Mouse (Mus musculus): Measurements from ENCODE around the gene Cdc20b. TPM values are rescaled to one million over a fixed set of nuclear protein-coding genes. Genes with fewer than 3 reads are reported as not detected.

The Cdc20b gene
- total and polyA plus RNA-seq, 2 experiments from 2014 or later, result 0.60 to 2.4 TPM

DNA sequence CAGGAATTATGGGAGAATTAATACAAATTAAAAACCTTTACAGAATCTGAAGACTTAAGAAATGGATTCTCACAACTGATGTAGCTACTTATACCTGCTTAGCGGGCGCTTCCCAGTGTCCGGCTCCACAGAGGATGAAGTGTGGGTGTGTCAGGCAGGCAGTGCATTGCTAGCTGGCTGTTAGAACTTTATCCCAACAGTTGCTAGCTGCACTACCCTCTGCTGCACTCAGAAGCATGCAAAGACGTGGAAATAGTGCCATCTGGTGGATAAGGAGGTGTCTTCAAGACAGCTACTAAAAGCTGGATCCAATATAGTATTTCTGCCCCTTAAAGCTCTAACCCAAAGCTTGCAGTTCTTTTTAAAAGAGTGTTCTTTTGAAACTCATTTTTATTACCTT lies 941 bp downstream of the Cdc20b start:
- Histone ChIP-seq H3K27ac (no peak overlapping the region), H3K36me3 (ENCODE audit: insufficient read depth, low read length) (no peaks in the 10 kb centered on the region), H3K27me3 (ENCODE audit: insufficient read depth, low read length) (no peaks in the 10 kb centered on the region), H3K9ac (replicated peaks; ENCODE audit: low read length) (no peak overlapping the region), H3K4me3 (ENCODE audit: low read length) (peak overlapping the region; percentile 48), H3K9me3 (ENCODE audit: low read length) (no peaks in the 10 kb centered on the region), H3K4me1 (ENCODE audit: insufficient read depth, low read length) (0 out of 2 replicates have a peak, but pooled peaks cover 7% of the 10 kb centered on the region), H3K4me2 (ENCODE audit: low read depth, low read length) (peak overlapping the region; percentile 85)
- peak; percentile 92 for TF ChIP-seq CTCF (IDR thresholded peaks at IDR 0.05; ENCODE audit: low read depth)
- ATAC-seq (peak; percentile 87), DNase-seq (ENCODE audit: low spot score) (peak; percentile 97)
- 0% methylated on average over 4 of the region's 4 CpGs for WGBS

DNA sequence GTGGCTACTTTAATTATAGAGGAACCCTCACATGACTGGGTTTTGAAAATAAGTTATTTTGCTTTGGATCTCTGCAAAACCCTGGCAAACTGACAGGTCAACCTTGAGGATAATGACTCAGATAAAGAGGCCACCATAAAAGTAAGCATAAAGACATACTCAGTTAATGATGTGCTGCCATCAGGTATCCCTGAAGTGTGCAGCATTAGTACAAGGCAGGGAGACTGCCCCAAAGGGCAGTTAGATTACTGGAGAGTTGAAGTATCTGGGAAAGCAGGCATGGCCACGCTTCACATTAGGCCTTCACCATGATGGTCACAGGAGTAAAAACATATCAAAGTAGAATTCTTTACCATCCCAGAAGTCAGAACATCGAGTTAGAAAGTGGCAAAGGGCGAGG lies 10.0 kb downstream of the Cdc20b start:
- H3K9ac ChIP-seq (replicated peaks; ENCODE audit: low read length), result no peak overlapping the region
- no peaks in the 10 kb centered on the region for H3K4me1 ChIP-seq (ENCODE audit: insufficient read depth, low read length)
- TF ChIP-seq CTCF (IDR thresholded peaks at IDR 0.05; ENCODE audit: low read depth), result no peak
- H3K9me3 ChIP-seq (ENCODE audit: low read length), result no peaks in the 10 kb centered on the region
- 77% methylated on average over 3 of the region's 3 CpGs for WGBS
- no peak overlapping the region for H3K27ac ChIP-seq
- H3K4me2 ChIP-seq (ENCODE audit: low read depth, low read length), result peak overlapping the region; percentile 71
- ATAC-seq (no peak), DNase-seq (ENCODE audit: low spot score) (no peak)
- no peaks in the 10 kb centered on the region for H3K27me3 ChIP-seq (ENCODE audit: insufficient read depth, low read length)
- no peaks in the 10 kb centered on the region for H3K36me3 ChIP-seq (ENCODE audit: insufficient read depth, low read length)
- H3K4me3 ChIP-seq (ENCODE audit: low read length), result peak overlapping the region; percentile 51

DNA sequence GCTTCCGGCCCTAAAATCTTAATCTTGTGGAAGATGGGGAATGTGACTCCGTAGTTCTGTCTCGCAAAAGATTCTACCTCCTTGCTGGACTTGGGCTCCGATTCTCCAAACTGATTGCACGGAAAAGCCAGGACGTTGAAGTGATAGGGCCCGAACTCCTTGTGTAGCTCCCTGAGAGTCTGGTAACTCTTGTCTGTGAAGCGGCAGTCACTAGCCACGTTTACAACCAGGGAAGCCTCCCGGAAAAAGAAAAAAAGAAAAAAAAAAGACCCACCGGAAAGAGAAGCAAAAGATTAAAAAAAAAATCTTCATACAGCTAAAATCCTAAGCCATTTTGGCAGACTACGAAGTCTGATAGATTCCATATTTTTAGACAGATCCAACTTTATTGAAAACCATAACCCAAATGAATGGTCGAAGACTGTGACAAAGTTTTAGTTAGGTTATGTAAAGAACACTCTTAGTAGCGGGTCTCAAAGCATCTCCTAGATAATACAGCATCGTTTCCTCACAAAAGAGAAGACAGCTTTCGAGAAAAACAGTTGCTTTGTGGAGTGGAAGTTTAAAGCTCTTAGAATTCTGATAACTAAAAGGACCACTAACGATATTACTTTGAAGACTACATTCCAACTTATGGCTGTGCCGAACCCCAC lies 10.7 kb downstream of the Cdc20b start:
- no peak for ATAC-seq
- H3K4me2 ChIP-seq (ENCODE audit: low read depth, low read length), result peak overlapping the region; percentile 71
- no peaks in the 10 kb centered on the region for H3K27me3 ChIP-seq (ENCODE audit: insufficient read depth, low read length)
- no peak for TF ChIP-seq CTCF (IDR thresholded peaks at IDR 0.05; ENCODE audit: low read depth)
- H3K27ac ChIP-seq, result peak overlapping the region; percentile 38; the same call in 1 of the 2 replicates
- H3K9me3 ChIP-seq (ENCODE audit: low read length), result no peaks in the 10 kb centered on the region
- peak overlapping the region; percentile 51 for H3K4me3 ChIP-seq (ENCODE audit: low read length)
- H3K9ac ChIP-seq (replicated peaks; ENCODE audit: low read length), result peak overlapping the region; percentile 56
- DNase-seq (ENCODE audit: low spot score), result no peak
- no peaks in the 10 kb centered on the region for H3K4me1 ChIP-seq (ENCODE audit: insufficient read depth, low read length)
- 22% methylated on average over 18 of the region's 18 CpGs for WGBS
- H3K36me3 ChIP-seq (ENCODE audit: insufficient read depth, low read length), result no peaks in the 10 kb centered on the region

DNA sequence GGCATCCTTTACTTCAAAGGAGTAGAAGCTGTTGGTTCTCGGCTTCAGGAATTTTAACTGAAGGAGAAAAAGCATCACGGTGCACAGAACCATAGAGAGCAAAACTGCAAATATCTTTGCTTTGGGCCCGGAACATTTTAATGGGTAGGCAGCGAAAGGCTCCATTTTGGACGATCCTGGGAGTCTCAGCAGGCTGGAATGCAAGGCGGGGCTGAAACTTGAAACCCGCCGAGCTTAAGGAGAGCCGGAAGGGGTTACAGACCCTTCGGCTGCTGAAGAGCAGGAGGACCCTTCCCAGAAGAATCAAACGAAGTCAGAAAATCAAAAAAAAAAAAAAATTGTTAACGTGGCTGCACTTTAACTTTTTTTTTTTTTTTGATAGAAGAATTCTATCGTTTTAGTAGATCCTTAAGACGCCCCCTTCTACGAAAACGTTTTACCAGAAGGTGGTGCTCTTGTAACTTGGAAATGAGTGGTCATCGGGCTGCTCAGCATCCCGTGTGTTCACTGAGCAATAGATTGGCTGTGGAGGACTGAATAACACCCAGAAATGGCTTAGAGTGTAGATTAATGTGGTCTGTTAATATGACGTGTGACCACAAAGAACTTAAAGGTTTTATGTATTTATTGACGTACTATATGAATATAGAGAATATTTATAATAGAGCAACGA lies 11.4 kb downstream of the Cdc20b start, which contains the start of gene Gpx8:
Gpx8 (minus strand) TSS at position 200 of the 673 bp plus-strand sequence.
- H3K4me2 ChIP-seq (ENCODE audit: low read depth, low read length), result peak within 1 kb of the TSS; percentile 71
- DNase-seq (ENCODE audit: low spot score), result peak; percentile 84
- peak; percentile 70 for TF ChIP-seq CTCF (IDR thresholded peaks at IDR 0.05; ENCODE audit: low read depth)
- H3K27me3 ChIP-seq (ENCODE audit: insufficient read depth, low read length), result no peaks in the 10 kb centered on the region
- no peaks in the 10 kb centered on the region for H3K36me3 ChIP-seq (ENCODE audit: insufficient read depth, low read length)
- 4% methylated on average over 21 of the region's 21 CpGs for WGBS
- H3K4me3 ChIP-seq (ENCODE audit: low read length), result peak within 1 kb of the TSS; percentile 51
- H3K9ac ChIP-seq (replicated peaks; ENCODE audit: low read length), result peak within 1 kb of the TSS; percentile 56
- no peaks in the 10 kb centered on the region for H3K9me3 ChIP-seq (ENCODE audit: low read length)
- H3K4me1 ChIP-seq (ENCODE audit: insufficient read depth, low read length), result no peaks in the 10 kb centered on the region
- H3K27ac ChIP-seq, result peak within 1 kb of the TSS; percentile 38; the same call in 1 of the 2 replicates
- ATAC-seq, result peak; percentile 90

DNA sequence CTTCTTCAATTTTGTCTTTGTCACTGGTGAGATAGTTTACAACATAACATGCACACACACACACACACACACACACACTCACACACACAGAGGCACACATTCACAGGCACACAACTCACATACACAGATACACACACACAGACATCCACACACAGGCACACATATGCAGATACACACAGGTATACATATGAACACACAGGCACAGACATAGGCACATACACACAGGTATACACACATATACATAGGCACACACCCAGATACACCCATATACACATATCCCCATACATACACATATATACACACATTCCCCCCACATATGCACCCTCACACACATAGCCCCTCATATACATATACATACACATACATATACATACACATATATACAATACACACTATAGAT lies 12.1 kb downstream of the Cdc20b start:
- Histone ChIP-seq H3K4me2 (ENCODE audit: low read depth, low read length) (peak overlapping the region; percentile 71; the same call in 1 of the 2 replicates), H3K36me3 (ENCODE audit: insufficient read depth, low read length) (no peaks in the 10 kb centered on the region), H3K27ac (no peak overlapping the region), H3K27me3 (ENCODE audit: insufficient read depth, low read length) (no peaks in the 10 kb centered on the region), H3K4me1 (ENCODE audit: insufficient read depth, low read length) (no peaks in the 10 kb centered on the region), H3K4me3 (ENCODE audit: low read length) (no peak overlapping the region), H3K9ac (replicated peaks; ENCODE audit: low read length) (0 out of 2 replicates have a peak overlapping the region, but pooled peaks have one; percentile 5), H3K9me3 (ENCODE audit: low read length) (no peaks in the 10 kb centered on the region)
- TF ChIP-seq CTCF (IDR thresholded peaks at IDR 0.05; ENCODE audit: low read depth), result no peak
- no peak for DNase-seq (ENCODE audit: low spot score)
- ATAC-seq, result peak; percentile 61

DNA sequence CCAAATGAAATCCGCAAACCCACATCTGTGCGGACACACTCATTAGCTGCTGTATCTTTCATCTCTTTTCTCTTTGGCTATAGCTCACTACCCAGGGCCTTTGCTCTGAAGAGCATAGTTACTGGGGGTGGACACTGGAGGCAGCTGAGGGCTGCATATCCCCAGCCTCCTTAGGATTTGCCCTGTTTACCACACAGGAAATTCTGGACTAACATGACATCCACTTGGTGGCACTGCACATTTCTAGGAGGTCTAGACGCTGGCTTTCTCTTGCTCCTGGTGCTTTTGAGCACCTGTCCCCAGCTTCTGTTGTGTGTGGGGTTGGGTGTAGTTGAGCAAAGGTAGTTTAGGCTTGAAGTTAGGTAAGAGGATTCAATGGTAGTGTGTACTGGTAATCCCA lies 12.7 kb downstream of the Cdc20b start:
- Histone ChIP-seq H3K9me3 (ENCODE audit: low read length) (no peaks in the 10 kb centered on the region), H3K36me3 (ENCODE audit: insufficient read depth, low read length) (no peaks in the 10 kb centered on the region), H3K4me2 (ENCODE audit: low read depth, low read length) (no peak overlapping the region), H3K27me3 (ENCODE audit: insufficient read depth, low read length) (no peaks in the 10 kb centered on the region), H3K4me3 (ENCODE audit: low read length) (no peak overlapping the region), H3K9ac (replicated peaks; ENCODE audit: low read length) (no peak overlapping the region), H3K27ac (no peak overlapping the region), H3K4me1 (ENCODE audit: insufficient read depth, low read length) (no peaks in the 10 kb centered on the region)
- DNase-seq (ENCODE audit: low spot score) (peak; percentile 31), ATAC-seq (no peak)
- 75% methylated on average over 3 of the region's 3 CpGs for WGBS
- TF ChIP-seq CTCF (IDR thresholded peaks at IDR 0.05; ENCODE audit: low read depth), result peak; percentile 39

DNA sequence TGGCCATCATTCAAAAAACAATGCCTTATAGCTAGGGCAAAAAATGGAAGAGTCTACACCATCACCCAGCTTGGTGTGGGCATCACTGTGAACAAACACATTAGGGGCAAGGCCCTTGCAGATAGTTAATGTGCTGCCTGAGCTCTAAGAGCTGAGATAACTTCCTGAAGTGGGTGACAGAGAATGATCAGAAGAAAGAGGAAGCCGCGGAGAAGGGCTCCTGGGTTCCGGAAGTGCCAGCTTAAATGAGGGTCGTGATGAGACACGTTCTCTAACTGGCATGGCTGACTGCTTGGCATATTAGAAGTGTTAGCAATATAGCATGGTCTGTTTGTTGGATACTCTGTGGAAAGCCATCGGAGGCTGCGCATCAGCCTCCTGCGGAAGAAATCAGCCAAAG lies 19.3 kb downstream of the Cdc20b start:
- WGBS, result 92% methylated on average over 8 of the region's 8 CpGs
- Histone ChIP-seq H3K27me3 (ENCODE audit: insufficient read depth, low read length) (no peaks in the 10 kb centered on the region), H3K4me1 (ENCODE audit: insufficient read depth, low read length) (no peaks in the 10 kb centered on the region), H3K36me3 (ENCODE audit: insufficient read depth, low read length) (no peaks in the 10 kb centered on the region), H3K4me2 (ENCODE audit: low read depth, low read length) (no peak overlapping the region), H3K9ac (replicated peaks; ENCODE audit: low read length) (no peak overlapping the region), H3K9me3 (ENCODE audit: low read length) (no peaks in the 10 kb centered on the region), H3K4me3 (ENCODE audit: low read length) (no peak overlapping the region), H3K27ac (no peak overlapping the region)
- ATAC-seq (no peak), DNase-seq (ENCODE audit: low spot score) (no peak)
- no peak for TF ChIP-seq CTCF (IDR thresholded peaks at IDR 0.05; ENCODE audit: low read depth)

Data from hindbrain, postnatal 0 days (tissue).